Mouse (Mus musculus) embryo, embryonic 10 days (tissue): ENCODE measurements around the gene Eif4ebp2.

ENCODE experiments used
- DNase-seq: peaks from one replicate; pipeline ENCODE4 v3.0.0-alpha.2; 2015; ENCODE audit warnings: low spot score

Gene Eif4ebp2

DNA sequence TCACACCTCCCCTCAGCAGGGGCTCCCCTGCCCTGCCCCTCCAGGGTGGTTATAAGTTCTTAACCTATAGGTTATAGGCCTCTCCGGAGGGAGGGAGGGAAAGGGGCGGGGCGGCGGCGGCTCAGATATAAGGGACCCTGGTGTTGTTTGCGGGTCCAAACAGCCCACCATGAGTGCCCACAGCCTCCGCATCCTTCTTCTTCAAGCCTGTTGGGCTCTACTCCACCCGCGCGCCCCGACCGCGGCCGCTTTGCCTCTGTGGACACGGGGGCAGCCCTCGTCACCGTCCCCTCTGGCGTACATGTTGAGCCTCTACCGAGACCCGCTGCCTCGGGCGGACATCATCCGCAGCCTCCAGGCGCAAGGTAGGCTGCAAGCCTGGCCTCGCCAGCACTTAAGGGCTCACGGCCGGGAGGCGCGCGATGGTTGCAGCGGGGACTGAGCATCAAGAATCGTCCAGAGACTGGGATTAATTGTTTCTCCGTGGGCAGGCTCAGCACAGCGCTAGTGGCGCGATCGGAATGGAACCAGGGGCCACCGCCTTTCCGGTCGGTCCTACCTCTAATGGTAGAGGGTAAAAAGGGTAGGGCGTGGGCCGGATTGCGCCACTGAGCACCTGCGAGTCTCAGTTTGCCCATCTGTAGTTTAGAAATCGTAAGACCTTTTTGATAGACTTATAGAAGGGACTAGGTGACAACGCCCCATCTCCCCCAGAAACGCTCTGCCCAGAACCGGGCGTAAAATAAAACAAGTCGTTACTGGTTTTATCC lies 34.1 kb downstream of the Eif4ebp2 start:
- peak; percentile 52 for DNase-seq

DNA sequence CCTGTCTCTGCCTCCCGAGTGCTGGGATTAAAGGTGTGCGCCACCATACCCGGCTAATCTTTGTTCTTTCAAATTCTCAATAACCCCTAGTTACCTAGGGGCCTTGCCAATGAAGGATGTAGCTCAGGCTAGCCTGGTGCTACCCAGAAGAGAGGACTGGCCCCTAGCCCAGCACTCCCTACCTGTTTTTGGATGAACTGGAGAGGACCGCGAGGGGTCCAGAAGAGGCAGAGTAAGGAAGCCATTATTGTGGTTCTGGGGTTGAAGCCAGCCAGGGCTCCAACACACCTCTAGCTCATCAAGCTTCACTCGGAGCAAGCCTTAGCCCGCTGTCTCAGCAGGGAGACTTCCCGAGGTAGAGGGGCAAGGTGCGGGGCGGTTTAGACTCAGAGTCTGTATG lies 34.8 kb downstream of the Eif4ebp2 start, which contains the start of gene Nodal:
Gene Nodal, plus strand, starts transcription at position 301 of the 400 bp plus-strand sequence.
- no peak for DNase-seq

DNA sequence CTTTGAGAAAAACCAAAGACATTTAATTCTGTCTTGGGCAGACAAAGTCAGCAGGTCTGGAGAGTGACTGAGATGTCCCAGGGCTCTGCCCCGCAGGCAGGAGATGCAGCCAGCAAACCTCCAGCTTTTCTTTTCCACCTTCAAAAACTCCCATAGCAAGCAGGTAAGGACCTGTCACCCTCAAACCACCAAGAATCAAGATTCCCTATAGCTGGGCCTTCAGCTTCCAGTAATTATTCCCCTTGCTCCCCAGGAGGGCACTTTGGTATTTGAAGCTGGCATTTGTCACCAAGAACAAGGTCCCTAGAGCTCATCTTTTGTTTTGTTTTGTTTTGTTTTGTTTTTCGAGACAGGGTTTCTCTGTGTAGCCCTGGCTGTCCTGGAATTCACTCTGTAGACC lies 35.4 kb downstream of the Eif4ebp2 start:
- no peak for DNase-seq

DNA sequence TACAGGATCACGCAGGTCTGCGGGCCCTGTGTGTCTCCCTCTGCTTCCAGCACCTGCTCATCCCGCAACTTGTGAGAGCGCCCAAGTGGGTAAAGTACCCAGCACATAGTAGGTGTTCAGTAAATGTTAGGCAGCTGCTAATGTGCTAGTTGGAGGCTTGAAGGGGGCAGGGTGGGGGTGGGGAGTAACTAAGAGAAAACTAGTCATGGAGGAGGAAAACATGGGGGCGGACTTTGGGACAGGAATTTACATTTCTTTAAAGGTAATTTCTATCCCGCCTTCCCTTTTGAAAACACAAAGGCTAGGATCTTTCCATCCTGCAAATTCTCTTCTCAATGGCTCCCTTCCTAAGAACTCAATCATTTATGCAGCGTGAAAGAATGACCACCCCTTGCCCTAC lies 35.9 kb downstream of the Eif4ebp2 start:
- DNase-seq = no peak

DNA sequence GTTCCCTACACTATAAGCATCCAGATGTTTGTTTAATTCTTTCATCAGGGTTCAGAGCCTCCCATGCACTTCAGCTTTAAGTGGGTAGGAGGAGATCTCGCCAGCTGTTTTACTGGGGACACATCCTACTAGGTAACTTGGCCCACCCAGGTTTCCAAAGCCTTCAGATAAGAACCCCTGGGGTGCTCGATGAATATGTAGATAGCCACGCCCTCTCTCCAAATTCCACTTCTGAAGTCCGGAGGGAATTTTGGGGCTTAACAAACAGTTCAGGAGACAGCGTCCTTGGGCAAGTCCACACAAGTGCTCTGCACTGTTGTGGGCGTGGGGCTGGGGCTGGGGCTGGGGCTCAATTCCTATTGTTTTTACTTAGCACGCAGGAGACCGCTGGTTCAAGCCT lies 36.6 kb downstream of the Eif4ebp2 start:
- DNase-seq = no peak

DNA sequence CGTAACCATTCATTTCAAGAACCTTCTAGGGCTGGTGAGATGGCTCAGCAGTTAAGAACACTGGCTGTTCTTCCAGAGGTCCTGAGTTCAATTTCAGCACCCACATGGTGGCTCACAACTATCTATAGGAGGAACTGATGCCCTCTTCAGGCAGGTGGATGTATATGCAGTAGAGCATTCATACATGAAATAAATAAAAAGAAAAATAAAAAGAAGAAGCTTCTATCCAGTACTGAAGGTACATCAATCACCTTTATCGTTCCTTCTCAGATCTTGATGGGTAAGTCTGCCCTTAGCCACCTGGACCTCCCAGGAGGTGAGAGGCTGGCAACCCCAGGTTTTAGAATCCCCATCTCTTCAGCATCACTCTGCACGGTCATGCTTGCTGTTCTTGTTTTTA lies 37.2 kb downstream of the Eif4ebp2 start:
- DNase-seq = no peak

DNA sequence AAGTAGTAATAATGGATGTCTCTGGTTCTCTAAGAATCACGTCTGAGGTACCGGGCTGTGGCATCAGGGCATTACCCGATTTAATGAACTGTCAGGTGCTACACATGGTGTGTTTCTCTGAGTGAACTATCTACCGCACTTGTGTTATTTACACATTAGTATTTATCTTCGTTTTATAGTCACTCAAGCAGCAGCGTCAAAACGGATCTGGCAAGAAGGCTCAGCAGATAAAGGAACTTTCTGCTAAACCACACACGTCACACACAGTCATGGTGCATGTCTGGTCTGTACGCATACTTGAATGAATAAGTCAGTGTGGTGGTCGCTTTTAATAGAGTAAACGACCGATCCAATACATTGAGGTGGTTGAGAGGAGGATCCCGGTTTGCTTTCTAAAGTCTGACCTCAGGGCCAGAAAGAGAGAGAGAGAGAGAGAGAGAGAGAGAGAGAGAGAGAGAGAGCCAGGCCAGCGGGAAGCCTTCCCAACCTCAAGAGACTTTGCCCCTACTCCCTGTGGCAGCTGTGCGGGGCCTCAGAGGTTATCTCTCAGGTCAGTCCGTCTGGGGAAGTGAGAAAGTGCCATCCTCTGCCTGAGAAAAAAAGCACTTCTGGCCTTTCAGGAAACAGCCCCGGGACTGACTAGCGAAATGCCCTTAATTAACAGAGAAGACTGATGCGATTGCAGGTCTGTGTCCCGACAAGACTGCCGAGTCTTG lies 39.4 kb downstream of the Eif4ebp2 start:
- peak; percentile 29 for DNase-seq

DNA sequence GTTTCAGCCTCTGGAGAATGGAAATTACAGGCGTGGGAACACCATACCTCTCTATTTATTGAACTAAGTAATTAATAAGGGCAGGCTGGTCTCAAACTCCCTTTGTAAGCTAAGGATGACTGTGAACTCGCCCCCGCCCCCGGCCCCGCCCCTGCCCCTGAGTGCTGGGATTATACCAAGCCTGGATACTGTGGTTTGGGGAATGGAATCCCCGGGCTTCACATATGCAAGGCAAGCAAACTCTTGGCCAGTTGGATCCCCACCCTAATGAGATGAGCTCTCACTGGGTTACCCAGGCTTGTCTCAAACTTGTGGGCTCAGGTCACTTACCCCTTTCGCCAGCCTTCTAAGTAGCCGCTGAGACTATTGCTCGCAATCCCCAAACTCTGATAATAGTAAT lies 42.3 kb downstream of the Eif4ebp2 start:
- no peak for DNase-seq

DNA sequence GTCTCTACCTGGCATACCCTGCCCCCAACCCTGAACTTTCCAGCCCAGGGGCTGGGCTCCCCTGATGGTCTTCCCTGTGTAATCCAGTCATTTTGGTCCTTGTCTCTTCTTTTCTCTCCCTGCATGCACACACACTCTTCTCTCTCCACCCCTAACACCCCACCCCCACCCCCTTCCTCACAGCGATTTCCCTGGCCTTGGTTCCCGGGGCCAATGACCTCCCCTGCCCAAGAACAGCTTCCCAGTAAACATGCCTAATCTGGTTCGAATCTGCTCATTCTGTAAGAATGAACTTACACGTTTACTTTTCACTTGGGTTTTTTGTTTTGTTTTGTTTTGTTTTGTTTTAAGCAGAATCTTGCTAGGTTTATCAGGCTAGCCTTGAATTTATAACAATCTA lies 42.7 kb downstream of the Eif4ebp2 start:
- DNase-seq = no peak

DNA sequence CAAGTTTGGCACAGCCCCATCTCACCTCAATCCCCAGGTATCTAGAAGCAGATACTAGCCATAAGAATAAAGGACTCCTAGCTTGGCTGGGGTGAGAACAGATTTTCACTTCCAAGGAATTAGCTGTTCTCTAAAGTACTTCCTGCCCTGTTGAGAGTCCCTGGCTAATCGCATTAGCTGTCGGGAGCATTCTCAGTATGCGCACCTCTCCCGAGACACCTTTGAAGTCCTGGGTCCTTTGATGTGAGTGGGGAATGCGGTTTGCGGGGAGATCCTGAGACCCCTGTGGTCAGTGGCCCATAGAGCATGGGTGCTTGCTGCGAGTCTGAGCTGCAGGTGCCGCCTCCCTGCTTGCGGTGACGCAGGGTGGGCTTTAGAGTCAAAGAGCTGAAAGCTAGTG lies 46.5 kb downstream of the Eif4ebp2 start:
- no peak for DNase-seq

DNA sequence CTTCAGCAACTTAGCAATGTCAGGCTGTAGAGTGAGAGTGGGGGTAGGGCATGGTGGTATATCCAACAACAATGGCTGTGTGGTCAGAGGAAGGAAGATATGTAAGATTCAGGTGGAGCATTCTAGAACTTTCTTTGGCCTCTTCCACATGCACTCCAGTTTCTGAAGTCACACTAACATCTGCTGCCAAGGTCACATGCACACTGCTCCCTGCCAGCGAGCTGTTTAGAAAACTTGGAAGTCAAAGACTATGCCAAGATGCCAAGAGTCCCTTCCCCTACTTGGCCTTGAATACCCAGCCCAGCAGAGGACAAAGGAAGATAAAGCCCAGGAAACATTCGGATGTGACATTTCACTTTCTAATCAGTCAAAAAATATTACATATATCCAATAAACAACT lies 49.5 kb downstream of the Eif4ebp2 start:
- no peak for DNase-seq

DNA sequence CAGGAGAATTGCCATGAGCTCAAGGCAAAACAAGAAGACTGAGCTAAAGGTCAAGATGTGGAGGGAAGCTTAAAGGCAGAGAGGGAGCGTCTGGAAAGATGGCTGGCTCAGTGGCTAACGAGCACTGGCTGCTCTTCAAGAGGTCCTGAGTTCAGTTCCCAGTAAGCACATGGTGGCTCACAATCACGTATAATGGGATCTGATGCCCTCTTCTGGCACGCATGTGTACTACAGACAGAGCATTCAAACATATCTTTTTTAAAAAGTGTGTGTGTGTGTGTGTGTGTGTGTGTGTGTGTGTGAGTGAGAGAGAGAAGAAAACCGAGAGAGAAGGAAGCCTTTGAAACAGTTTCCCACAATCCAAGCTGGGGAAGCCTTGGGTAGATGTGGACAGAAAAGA lies 50.0 kb downstream of the Eif4ebp2 start:
- DNase-seq = no peak

DNA sequence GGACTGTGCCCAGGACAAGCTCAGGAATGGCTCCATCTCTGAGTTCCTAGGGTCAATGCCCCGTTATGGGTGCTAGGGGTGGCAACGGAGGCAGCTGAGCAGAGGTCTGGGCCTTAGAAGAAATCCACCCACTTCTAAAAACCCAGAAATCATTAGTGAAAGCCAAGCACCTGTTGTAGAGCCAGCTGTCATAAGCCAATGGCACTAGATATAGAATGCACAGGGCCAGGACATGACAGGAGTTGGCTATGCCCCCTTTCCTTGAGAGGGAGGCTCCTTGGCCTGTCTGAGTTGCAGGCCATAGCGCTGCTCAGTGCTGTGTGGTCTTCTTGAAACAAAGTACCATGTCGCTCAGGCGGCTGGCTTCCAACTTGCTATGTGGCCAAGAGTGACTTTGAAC lies 52.1 kb downstream of the Eif4ebp2 start:
- DNase-seq = no peak

DNA sequence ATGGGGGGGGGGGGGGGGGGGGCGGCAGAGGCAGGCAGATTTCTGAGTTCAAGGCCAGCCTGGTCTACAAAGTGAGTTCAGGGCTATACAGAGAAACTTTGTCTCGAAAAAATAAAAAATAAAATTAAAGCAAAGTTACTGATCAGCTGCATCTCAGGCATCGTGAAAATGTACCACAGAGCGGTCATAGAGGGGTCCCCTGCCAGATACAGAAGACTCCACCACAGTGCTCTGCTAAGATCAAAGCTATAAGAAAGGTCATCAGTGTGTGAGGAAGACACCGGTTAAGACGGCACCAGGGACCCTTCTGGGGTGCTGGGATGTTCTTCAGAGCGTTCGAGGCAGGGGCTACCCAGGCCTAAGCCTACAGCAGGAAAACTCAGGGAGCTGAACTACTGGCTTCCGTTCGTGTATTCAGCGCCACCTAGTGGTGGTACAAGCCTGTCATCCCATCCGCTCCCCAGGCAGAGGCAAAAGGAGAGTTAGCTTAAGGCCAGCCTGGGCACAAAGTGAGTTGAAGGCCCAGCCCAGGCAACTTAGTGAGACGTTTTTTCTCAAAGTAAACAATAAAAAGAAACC lies 53.2 kb downstream of the Eif4ebp2 start:
- DNase-seq = peak; percentile 94

DNA sequence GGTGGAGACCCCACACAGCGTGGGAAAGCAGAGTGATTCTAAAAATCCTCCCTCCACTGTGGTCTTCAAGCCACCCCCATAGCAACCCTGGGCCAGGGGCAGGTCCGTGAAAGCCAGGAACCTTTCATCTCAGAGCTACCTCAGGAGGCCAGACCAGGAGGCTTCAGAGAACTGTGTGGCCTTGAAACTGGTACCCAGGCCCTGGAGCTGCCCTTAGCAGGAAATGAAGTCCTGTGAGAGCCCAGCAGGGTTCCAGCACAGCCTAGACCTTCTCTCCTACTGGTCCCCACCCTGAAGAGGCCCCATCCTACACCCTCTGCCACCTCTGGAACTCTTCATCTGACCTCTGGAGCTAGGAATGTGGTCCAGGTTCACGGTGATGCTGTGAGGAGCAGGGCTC lies 54.3 kb downstream of the Eif4ebp2 start:
- no peak for DNase-seq

DNA sequence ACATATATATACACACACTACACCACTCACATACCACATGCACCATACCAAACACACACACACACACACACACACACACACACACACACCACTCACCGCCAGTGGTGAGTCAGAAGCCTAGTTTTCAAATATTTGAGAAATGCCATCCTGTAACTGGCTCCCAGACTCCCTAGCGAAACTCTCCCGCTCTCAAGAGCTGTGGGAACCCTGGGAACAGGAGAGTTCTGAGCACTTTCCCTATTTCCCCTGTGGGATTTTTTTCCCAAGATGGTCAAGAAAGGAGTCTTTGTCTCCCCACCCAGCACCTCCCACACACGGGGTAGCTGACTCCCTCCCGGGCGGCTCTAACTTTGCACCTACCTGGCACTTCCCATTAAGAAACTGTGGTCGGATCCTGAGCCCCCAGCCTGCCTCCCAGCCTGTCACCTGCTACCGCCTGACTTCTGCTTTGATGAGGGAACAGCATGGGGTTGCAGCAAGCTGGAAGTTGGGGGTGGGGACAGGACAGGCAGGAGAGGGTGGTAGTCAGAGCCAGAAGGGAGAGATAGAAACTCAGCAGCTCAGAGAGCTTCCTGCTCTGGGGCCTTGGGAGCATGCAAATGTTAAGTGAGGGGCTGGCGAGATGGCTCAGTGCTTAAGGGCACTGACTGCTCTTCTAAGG lies 57.9 kb downstream of the Eif4ebp2 start:
- no peak for DNase-seq

DNA sequence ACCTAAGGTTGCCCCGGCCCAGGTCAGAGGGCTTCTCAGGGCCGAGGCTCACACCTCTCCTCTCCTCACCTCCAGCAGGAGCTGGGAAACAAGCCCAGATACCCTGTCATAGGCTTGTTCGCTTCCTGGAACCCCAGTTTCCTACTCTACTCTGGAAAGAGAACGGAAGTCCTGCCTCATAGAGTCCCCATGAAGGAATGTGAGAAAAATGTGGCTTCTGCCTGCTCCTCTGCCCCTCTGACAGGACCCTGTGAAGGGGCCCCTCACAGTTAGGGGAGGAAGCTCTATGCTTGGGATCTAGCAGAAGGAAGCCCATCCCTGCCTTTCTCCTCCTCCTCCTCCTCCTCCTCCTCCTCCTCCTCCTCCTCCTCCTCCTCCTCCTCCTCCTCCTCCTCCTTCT lies 59.9 kb downstream of the Eif4ebp2 start:
- no peak for DNase-seq

DNA sequence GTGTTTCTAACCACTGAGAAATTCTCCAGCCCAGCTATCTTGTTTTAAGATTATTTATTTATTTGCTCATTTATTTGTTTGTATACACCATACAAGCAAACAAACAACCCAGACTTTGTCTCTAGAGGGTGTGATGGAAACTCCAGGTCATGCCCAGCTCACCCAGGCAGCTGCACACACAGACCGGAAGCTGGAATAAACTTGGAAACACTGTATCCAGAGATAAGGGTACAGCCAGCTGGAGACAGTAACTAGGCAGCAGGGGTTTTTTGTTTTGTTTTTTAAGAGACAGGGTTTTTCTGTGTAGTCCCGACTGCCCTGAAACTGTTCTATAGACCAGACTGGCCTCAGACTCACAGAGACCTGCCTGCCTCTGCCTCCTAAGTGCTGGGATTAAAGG lies 62.3 kb downstream of the Eif4ebp2 start:
- no peak for DNase-seq

DNA sequence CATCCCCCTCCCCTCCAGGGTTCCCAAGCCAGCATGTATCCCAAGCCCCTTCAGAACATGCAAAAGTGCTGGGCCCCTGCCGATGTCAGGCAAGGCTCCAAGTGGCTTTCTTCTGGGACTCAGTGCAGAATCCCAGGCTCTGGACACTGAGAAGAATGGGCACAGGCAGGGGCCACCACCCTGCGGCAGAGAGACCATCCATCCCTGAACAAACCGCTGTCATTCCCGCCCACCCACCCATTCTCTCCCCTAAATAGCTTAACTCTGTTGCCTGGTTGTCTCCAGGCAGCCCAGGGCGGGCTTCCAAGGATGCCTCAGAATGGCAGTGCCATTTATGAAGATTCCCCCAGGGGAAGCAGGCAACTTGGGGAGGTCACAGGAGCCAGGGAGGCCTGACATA lies 63.4 kb downstream of the Eif4ebp2 start:
- DNase-seq = no peak

DNA sequence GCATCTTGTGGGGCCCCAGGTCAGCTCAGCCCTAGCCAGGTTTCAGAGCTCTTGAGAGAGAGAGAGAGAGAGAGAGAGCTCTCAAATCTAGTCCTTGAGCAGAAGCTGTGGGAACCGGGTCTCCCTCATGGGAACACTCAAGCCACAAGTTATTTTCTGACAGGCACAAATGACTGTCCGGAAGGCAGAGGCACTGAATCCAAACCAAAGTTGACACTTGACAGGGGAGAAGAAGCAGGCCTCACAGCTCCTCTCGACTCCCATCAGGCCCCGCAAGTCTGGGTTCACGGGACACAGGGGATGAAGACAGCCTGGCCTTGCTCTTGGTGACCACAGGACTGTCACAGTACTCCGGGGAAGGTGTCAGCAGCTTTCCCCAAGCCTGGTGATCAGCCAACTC lies 66.2 kb downstream of the Eif4ebp2 start:
- no peak for DNase-seq

DNA sequence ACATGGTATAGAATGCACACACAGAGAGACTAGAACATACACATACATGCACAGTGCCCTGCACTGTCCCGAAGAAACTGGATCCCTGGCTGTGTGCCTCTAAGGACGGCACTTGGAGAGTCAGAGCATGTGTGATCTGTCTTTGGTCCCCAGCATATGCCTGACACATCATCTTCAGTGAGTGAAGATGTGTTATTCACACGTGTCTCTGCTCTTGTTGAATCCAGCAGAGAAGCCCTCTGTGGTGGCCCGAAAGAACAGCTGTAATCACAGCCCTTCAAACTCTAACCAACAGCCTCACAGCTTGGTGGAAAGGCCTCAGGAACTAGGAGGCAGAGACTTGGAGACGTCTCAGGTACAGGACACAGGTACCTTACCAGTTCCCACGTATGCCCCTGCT lies 67.3 kb downstream of the Eif4ebp2 start:
- no peak for DNase-seq

DNA sequence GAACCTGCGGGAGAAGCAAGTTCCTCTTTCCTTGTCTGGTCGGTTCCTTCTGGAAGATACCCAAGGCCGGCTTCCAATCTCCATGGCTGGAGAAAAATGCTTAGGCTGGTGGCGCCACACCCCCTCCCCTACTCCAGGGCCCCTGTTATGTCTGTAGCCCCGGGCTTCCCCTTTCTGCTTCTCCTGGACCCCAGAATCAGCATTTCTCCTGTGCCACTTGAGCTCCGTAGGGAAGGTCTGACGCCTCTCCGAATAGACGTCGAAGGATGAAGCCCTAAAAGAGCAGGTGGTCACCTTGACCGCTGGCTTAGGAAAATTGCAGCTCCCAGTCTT lies 68.8 kb downstream of the Eif4ebp2 start:
- no peak for DNase-seq
